Mouse (Mus musculus): ENCODE results near the gene C2cd4a.

Gene C2cd4a

DNA sequence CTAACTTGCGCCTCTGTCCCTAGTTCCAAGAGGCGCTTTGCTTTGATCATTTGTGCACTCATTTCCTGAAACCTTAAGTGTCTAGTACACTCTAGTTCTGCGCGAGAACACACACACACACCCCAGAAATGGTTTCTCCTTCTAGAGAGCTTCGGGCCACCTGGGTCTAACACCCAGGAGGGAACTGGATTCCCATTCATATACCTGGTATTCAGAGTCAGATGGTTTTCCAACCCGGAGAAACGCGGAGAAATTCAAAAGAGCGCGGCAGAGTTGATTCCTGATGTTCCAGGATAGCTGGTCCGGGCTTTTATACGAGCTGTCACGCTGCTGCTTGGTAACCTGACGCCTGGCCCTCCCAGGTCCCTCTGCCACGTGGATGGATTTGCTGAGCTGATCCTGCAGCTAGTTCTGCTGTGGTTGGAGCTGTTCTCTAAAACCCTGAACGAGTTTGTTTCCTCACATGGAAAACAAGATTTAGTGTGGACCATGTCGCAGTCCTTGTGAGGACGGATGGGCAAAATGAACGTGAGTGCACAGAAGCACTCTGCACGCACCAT, at the start of gene C2cd4a:
C2cd4a (minus strand) TSS at position 285 of the 560 bp plus-strand sequence.
- DNase-seq: no peak

DNA sequence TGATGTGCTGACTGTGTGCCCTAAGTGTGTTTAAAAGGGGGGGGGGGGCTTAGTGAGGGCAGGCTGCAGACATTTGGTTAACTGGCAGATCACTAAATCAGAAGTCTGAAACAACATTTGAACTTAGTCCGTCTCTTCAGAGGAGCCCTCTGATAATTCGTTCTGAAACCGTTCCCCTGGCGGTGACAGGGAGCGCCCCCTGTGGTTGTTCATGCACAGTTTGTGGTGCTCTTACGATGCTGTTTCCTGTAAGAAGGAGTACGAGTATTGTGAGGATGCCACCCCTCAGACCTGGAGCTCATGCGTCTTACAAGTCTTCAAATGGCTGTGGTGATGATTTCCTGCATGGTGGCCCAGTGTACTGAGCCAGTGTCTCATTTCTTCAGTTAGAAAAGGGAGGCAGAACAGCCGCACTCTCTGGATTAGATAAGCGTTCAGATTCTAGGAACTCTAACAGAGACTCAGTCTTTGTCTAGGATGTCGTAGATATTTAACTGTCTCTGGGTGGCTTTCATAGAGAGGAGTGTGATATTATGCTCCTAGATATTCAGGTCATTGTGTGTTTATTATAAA, 46.2 kb upstream of the C2cd4a start:
- DNase-seq: no peak

DNA sequence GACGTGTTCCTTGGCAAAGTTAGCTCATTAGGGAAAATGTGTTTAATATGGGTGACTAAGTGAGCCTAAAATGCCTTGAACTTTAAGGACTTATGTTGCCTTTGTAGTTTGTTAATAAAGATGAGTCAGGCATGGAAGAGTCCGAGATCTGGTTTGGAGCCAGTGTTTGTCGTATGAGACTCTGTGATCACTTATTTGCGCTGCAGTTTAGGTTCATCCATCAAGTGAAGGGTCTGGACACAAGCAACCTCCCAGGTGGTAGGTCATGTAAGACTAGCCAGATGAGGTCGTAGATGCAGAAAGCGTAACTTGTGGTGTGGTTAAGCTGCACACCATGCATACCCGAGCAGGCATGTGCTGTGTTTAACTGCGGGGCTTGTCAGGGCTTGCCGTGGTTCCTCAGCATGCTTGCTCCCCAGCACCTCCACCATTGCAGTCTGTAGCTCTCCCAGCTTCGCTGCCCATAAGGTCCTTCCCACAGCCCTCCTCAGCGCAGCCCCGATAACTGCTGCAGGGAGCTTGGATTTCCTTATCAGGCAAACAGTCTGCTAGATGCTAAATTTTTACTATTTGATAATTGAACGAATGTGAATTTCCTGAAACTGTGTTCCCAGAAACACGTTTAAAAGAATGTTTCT, 45.1 kb upstream of the C2cd4a start:
- no peak for DNase-seq

DNA sequence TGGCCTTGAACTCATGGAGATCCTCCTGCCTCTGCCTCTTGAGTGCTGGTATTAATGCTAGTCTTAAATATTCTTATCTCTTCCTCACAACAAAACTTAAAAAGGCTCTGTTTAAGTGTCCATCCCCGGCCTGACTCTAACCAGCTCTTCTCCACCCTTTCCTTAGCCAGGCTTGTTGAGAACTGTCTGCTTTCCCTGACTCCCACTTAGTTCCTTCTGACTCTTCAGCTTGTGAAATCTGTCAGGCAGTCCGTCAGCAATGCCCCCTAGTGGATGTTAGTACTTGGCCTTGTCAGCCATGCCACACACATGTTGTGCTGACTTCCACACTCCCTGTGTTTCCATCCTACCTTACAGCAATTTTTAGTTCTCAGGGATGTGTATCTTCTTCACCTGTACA, 43.2 kb upstream of the C2cd4a start:
- DNase-seq: no peak

DNA sequence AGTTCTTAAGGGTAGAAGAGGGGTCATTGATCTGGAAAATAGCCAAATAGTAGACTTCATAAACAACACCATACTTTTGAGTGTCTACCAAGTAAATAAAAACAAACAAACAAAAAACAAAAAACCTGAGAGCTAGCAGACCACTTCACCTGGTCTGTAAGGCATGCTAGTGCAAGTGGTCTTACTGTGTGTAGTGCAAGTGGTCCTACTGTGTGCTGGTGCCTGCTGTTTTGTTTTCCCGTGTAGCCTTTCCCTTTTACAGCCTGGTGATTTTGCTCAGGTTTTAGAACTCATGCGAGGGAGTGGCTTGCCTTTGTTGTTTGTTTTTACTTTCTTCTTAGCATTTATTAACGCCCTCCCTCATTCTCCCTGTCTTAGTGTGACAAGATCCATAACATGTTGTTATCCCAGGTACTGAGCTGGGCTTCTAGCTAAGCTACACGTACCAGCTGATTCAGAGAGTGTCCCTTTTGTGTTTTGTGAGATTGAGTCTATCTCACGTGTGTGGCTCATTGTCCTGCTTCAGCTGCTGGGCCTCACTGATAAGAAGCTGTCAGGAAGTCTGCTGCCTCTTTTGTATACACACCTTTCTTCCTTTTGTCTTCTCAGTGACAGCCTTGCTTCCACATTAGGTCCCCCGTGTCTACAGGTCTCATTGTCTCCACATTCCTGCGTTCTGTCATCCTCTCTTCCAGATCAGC, 42.5 kb upstream of the C2cd4a start:
- no peak for DNase-seq

DNA sequence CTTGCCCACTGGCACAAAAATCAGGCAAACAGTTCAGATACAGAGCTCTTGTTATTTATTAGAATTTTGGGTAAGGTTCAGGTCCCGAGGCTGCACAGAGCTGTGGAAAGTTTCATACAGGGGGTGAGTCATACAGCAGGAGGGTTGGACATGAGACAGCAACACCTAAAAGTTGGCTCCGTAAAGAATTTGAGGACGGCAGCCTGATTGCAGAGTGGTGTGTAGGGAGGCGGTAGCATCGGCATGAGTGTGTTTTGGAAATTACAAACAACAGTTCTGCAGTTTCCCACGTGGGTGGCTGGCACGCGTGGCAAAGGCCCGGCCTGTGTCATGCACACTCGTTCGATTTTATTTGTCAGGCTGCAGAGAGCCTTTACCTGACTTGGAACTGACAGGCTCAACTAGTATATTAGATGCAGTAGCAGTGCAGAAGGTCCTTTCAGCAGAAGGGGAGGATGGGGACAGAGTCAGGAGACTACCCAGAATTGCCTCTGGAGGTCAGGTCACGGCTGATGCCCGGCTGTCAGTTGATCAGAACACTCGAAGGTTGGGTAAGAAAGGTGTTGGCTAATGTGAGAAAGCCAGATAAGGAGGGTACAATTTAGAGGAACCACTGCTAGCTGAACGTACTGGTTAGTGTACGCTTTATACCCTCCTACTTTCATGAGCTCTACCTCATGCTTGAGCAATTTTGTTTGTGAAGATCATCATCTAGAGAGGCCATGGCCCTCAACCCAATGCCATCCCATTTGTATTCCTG, 37.7 kb upstream of the C2cd4a start:
- no peak for DNase-seq

DNA sequence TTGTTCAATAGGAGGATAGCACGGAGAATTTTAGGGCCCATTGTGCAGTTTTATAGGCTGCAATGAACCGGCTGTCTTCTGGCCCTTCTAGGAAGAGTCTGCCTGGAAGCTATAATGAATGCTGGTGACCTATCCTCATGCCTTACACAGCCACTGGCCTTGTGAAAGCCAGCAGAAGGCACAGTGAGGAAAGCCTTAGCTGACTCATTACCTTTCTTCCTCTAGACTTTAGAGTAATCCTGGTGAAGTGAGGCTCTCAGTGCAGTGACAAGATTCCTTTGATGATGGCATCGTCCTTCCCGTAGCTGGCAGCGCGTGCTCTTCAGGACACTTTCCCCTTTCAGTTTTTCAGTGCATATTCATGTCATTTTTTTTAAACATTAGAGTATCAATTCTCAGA, 35.3 kb upstream of the C2cd4a start:
- no peak for DNase-seq

DNA sequence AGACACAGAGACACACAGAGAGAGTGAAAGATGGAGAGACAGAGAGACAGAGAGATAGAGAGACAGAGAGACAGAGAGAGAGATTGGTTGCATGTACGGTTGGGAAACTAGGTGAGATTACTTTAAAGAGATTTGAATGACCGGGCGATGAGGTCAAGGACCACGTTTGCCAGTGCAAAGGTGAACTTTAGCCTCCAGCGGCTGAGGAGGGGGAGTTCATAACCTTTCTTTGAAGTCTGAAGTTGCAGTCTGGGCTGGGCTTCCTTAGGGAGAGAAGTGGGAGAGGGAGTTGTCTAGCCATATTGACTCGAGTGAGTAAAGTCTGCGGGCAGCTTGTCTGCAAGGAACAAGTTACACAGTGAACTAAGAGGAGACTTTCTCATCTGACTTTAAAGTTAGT, 33.3 kb upstream of the C2cd4a start:
- DNase-seq: no peak

DNA sequence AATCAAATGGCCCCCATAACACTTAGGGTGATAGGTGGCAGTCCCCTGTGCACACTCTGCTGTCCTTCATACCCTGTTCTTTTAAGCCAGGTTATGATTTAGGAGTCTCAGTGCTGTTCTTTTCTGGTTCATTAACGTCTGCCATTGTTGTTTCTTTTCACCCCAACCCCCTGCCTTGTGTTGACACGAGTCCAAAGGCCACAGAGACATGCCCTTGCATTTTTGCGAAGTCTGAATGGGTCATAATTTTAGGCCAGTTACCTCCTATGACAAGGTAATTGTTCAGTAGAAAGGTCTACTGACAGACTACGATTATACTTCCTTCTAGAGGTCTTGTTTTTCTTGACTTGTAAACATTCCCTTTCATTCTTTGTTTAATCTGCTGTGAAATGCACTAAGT, 31.9 kb upstream of the C2cd4a start:
- DNase-seq: no peak

DNA sequence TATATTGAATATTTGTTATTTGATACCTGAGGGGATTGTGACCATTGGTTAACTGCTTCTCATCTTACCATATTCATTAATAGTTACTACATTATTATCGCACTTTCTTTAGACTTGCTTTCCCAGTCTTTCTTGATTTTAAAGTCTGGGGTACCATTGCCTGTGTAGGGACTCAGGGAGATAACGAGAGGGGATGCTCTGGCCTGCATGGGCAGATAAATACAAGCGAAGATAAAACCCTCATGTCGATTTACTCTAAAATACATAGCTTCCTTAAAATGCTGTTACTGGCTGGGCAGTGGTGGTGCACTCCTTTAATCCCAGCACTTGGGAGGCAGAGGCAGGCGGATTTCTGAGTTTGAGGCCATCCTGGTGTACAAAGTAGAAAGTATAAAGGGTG, 31.2 kb upstream of the C2cd4a start:
- DNase-seq: no peak

DNA sequence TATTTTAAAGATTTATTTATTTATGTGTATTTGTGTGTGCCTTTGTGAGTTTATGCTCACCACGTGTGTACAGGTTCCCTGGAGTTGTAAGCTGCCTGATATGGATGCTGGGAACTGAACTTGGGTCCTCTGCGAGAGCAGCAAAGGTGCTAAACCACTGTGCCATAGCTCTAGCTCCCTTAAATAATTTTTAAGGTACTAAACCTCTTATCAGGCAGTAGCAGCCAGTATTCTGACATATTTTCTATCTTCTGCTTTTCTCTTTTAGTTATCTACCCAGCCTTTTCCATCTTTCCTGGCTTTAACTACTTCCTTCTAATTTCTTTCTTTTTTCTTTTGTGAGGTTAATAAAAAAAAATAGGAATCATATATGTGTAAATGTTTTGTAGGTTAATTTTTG, 28.1 kb upstream of the C2cd4a start:
- no peak for DNase-seq

DNA sequence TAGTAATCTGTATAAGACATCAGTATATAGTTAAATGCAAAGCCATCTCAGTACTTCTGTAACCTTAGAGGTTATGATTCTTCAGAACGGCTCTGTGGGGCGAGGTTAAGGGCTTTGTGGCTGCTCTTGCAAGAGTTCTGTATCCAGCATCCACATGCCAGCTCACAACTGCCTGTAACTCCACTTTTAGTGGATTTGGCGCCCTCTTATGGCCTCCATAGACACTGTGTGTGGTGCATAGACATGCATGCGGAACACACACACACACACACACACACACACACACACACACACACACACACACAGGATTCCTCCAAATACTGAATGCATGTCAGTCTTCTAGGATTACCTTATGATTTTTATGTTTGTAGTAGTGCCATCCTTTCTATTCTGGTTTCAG, 19.0 kb upstream of the C2cd4a start:
- DNase-seq: no peak

DNA sequence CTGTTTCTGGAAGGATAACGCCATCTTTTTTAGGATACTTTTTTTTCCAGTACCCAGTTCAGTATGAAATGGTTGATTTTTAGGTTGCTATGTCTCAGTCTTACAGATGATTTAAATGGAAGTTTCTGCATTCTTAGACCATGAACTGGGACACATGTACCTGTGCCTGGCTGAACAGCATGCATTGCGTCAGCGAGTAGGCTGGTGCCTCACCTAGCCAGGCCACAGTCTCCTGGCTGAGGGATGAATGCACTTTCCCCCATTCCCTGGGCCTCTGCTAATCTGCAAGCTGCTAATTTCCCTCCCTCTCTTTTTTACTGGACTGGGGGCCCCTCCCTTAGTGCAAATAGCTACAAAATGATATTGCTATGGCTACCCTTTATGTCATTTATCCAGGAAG, 17.7 kb upstream of the C2cd4a start:
- no peak for DNase-seq

DNA sequence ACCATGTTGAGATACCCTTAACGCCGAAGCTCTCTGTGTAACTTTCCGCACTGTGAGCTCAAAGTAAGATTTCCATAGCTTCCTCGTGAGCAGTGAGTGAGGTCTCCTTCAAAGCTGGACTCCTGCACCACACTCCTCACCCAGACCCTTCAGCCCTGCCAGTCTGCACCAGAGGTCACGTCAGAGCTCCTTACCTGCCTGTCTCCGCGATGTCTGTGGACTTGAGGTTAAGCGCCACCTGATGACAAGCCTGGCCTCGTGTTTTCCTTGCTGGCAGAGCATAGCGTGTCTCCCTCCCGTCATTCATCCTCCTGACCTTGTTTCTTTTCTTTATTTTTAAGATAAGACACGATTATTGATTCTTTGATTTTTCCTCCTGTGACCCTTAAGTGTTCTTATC, 17.3 kb upstream of the C2cd4a start:
- DNase-seq: no peak

DNA sequence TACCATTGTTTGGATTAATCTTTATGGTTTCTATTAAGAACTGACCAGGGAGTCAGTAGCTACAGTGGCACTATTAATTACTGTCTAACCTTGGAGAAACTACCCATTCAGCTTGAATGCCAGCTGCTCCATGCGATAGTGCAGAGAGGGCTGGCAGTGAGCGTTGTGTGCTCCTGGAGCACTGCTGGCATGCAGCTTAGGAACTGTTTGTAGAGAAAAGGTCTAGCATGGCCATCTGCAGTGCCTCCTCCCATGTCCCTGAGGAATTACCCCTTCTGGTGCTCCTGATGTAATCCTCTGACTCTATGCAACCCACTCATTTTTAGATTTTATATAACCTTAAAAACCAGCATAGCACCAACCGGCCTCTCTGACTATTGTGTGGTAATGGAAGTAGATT, 15.5 kb upstream of the C2cd4a start:
- no peak for DNase-seq

DNA sequence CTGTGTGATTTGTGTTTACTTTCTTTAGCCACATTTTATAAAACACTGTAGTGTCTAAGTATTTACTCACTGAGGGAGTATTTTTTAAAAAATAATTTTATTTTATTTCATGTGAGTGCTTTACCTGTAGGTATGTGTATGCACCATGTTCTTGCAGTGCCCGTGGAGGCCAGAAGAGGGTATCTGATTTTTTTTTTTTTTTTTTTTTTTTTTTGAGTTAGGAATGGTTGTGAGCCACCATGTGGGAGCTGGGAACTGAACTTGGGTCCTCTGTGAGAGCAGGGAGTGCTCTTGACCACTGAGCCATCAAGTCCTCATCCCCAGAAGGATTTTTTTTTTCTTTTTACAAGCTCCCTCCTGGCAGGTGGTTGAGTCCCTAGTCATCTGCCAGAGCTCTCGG, 14.0 kb upstream of the C2cd4a start:
- DNase-seq: no peak

DNA sequence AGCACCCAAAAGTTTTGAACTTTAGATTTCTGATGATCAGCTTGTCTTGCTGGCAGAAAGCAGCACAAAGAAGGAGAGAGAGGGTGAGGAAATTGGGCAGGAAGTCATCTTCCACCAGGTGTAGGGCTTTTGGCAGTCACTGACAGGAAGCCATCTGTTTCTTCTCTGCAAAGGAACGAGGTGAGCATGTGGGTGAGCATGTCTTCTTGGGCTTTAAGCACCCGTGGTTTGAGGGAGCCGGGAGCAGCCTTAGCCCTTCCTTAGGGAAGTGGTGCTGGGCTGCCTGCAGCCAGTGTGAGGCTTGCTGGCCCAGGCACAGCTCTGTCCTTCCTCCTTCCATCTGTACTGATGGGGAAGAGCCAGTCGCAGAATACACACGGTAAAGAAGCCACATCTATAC, 13.5 kb upstream of the C2cd4a start:
- DNase-seq: no peak

DNA sequence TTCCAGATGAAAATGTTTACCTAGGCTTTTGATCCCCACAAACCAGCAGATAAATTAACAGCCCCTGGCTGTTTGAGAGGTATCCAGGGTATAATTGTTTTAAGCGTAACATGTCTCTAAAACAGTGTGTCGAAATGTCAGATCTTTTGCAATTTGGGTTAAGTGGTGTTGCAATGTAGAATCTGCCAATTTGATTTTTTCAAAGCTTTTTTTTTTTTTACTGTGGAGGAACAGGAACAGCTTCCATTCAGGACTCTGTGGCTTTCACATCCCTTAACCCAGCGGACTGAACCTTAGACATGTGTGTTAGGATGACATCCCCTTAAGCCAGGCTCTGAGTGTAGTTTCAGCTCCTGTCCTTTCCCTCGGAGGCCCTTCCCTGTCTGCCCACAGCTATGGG, 12.9 kb upstream of the C2cd4a start:
- no peak for DNase-seq

DNA sequence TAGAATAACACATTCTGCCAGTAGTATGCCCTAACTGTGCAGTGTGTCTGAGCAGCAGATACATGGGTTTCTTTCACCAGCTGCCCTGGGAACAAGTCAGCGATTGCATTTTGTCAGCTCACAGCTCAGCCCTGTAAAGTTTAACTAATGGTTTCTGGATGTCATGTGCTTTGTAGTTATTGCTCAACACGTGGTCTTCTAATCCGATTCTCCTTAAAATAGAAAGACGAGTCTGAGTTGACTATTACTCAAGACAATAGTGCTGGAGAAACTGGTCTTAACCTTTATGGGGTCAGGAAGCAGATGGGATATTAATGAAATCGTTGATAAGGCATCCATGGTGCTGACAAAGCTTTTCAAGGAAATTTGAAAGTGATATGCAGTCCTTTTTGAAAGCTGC, 10.7 kb upstream of the C2cd4a start:
- no peak for DNase-seq

DNA sequence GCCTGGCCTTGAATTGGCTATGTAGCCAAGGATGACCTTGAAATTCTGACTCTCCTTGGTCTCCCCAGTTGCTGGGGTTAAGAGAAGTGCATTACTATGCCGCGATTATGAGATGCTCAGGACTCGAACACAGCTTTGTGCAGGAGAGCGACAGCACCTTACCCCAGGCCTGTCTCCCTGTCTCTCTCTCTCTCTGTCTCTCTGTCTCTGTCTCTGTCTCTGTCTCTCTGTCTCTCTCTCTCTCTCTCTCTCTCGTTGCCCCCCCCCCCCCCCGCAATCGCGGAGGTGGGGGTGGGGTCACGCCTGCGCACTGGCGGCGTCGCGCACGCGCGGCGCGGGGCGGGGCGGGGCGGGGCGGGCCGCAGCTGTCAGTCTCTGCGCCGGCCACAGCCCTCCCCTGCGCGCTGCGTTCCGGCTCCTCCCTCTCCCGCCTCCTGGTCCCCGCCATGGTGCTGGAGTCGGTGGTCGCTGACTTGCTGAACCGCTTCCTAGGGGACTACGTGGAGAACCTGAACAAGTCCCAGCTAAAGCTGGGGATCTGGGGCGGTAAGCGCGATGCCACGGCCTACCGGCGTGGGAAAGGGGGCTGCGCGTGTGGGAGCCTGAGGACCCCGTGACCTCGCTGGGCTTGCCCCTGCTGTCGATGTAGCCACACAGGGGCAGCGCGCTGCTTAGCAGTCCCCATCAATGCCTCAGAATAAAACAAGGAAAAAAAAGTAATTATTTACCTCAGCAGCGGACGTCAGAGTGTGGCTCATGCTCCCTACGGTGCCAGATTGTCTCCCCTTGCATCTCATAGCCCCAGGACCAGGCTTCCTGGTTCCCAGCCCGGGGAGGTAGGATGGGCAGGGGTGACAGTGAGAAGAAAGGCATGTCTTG, 8.1 kb upstream of the C2cd4a start, which contains the start of gene Vps13c:
Vps13c (plus strand) TSS at position 416 of the 879 bp plus-strand sequence.
- DNase-seq: peak; percentile 82

DNA sequence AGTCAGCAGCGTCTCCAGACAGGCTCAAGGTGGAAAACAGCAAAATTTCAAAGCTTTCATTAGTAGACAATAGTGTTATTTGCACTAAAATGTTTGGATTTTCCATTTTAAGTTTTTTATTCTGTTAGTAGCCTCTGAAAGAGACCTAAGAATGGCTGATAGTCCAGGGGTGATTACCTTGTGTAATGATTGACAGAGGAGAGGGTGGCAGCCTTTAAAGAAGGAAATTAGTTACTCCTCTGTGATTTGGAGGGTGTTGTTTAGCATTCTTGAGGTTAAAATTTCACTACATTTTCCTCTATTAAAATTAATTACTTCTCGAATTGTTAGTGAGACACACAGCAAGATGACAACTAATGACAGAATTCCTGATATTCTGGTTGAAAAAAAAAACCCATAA, 5.2 kb upstream of the C2cd4a start:
- DNase-seq: no peak

DNA sequence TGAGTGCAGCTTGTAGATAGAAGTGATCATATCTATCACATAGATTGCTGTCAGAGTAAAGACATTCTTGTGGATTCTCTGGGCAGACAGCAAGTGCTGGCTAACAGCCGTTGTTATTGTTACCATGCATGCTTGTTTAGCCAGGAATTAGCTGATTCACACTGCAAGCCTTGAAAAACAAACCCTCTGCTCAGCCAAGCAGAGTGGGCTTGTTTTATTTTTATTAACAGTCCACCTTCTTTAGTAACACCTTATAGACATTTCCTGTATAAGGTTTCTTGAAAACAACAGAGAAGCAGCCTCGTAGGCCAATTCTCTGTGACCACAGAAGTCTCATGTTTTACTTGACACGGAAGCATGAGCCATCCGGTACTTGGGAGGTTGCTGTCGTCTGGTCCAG, 2.4 kb upstream of the C2cd4a start:
- no peak for DNase-seq

Measured in right cerebral cortex, postnatal 4 days (tissue).